Mouse (Mus musculus): ENCODE measurements around the gene Faim2.

Faim2 gene

GRCm38 (mm10) chr15:99527629-99528353 is at the start of gene Faim2:
Faim2 (minus strand) TSS chr15:99528165.
- DNase-seq (ENCODE audit: low spot score) = peak; percentile 57

- no peak for DNase-seq (ENCODE audit: low spot score)
These were observed 41.2 kb upstream of the Faim2 start for GRCm38 (mm10) chr15:99569123-99569522.

GRCm38 (mm10) chr15:99568682-99569081 is 40.7 kb upstream of the Faim2 start:
- DNase-seq (ENCODE audit: low spot score) = no peak

GRCm38 (mm10) chr15:99567371-99567770 is 39.4 kb upstream of the Faim2 start:
- no peak for DNase-seq (ENCODE audit: low spot score)

GRCm38 (mm10) chr15:99560246-99560645 is 32.3 kb upstream of the Faim2 start:
- no peak for DNase-seq (ENCODE audit: low spot score)

GRCm38 (mm10) chr15:99558947-99559346 is 31.0 kb upstream of the Faim2 start:
- DNase-seq (ENCODE audit: low spot score) = no peak

- no peak for DNase-seq (ENCODE audit: low spot score)
These were observed 25.8 kb upstream of the Faim2 start for GRCm38 (mm10) chr15:99553767-99554166.

GRCm38 (mm10) chr15:99549901-99550300 is 21.9 kb upstream of the Faim2 start:
- no peak for DNase-seq (ENCODE audit: low spot score)

GRCm38 (mm10) chr15:99547732-99548131 is 19.8 kb upstream of the Faim2 start:
- DNase-seq (ENCODE audit: low spot score) = no peak

- DNase-seq (ENCODE audit: low spot score) = peak; percentile 59
These were observed 18.6 kb upstream of the Faim2 start for GRCm38 (mm10) chr15:99546596-99546995.

GRCm38 (mm10) chr15:99544047-99544446 is 16.1 kb upstream of the Faim2 start:
- no peak for DNase-seq (ENCODE audit: low spot score)

- DNase-seq (ENCODE audit: low spot score) = no peak
These were observed 11.9 kb upstream of the Faim2 start for GRCm38 (mm10) chr15:99539891-99540290.

GRCm38 (mm10) chr15:99536889-99537862 is 9.2 kb upstream of the Faim2 start:
- peak; percentile 32 for DNase-seq (ENCODE audit: low spot score)

- DNase-seq (ENCODE audit: low spot score) = peak; percentile 7
These were observed 4.1 kb upstream of the Faim2 start for GRCm38 (mm10) chr15:99532023-99532422.

GRCm38 (mm10) chr15:99531146-99531545 is 3.2 kb upstream of the Faim2 start:
- no peak for DNase-seq (ENCODE audit: low spot score)

GRCm38 (mm10) chr15:99526681-99527080 is 1.3 kb downstream of the Faim2 start:
- no peak for DNase-seq (ENCODE audit: low spot score)

GRCm38 (mm10) chr15:99520306-99520705 is 7.7 kb downstream of the Faim2 start:
- DNase-seq (ENCODE audit: low spot score) = no peak

GRCm38 (mm10) chr15:99519626-99520025 is 8.3 kb downstream of the Faim2 start:
- DNase-seq (ENCODE audit: low spot score) = no peak

- DNase-seq (ENCODE audit: low spot score) = no peak
These were observed 10.2 kb downstream of the Faim2 start for GRCm38 (mm10) chr15:99517715-99518114.

GRCm38 (mm10) chr15:99516715-99517114 is 11.2 kb downstream of the Faim2 start:
- no peak for DNase-seq (ENCODE audit: low spot score)

GRCm38 (mm10) chr15:99511797-99512525 is 16.0 kb downstream of the Faim2 start:
- DNase-seq (ENCODE audit: low spot score) = no peak

- DNase-seq (ENCODE audit: low spot score) = no peak
These were observed 17.3 kb downstream of the Faim2 start for GRCm38 (mm10) chr15:99510621-99511020.

Data from embryo, embryonic 10.5 days (tissue).